Mouse (Mus musculus) urinary bladder, postnatal 36 days (tissue): Measurements from ENCODE around the gene Tacr1.

Experiments used
- DNase-seq, 2 experiments: peaks; one replicate each; pipeline ENCODE4 v3.0.0; 2022; ENCODE audit warnings: low spot score in 2 of 2, mixed read lengths in 1 of 2

Gene Tacr1

GRCm38 (mm10) chr6:82525107-82525867, 123.2 kb downstream of the Tacr1 start:
- DNase-seq = no peak

GRCm38 (mm10) chr6:82528631-82529030, 126.5 kb downstream of the Tacr1 start:
- no peak for DNase-seq

DNA sequence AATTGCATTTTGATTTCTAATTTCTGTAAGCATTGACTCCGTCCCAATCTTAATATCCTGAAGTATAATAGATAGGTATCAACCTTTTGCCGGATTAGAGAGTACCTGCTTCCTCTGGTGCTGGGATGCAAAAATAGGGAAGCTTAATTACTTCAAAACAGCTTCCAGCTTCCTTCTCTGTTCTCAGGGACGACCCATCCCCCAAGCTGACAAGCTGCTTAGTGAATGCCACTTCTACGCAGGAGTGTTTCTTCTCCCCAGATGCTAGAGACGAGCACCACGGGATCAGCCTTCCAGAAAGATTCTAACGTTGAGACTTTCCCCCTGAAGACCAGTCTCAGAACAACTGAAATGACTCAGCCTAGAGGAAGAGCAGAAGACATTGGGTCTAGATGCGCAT, 134.5 kb downstream of the Tacr1 start:
- no peak for DNase-seq

- no peak for DNase-seq
These were observed 147.1 kb downstream of the Tacr1 start for GRCm38 (mm10) chr6:82549270-82549669.

DNA sequence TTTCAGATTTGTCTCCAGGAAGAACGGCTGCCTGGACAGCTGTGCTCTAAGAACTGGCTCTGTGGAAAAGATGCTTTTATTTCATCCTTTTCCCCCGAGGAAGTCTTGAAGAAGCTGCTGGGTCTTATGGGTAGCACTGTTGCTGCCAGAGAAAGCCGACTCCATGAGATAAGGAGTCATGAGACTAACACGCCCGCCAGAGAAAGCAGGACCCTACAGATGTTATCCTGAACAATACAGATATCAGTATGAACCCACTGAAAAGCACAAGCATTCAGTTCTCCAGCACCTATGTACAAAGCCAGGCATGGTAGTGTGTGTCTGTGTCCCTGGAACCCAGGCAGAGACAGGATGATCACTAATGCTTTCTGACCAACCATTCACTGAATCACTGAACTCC, 173.3 kb downstream of the Tacr1 start:
- DNase-seq = no peak

GRCm38 (mm10) chr6:82585396-82585795, 183.3 kb downstream of the Tacr1 start:
- no peak for DNase-seq

GRCm38 (mm10) chr6:82589387-82589786, 187.3 kb downstream of the Tacr1 start:
- DNase-seq = no peak

GRCm38 (mm10) chr6:82595461-82596090, 193.4 kb downstream of the Tacr1 start:
- no peak for DNase-seq

DNA sequence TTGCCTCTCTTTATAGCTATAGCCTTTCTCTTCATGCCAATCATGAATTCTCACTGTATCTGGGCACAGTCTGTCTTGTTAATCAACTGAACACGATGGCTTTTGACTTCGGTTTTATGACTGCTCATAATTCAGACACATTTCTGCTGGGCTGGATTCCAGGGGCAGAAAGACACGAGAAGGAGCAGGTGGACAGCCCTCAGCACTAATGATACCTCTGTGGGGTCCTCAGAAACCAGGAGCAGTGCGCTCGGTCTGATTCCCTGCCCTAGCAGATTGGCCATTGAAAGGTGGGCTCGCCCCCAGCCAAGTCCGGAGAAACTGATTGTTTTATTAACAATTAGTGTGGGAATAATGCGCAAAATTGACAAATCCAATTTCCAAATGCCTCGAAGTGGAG, 201.1 kb downstream of the Tacr1 start:
- no peak for DNase-seq

DNA sequence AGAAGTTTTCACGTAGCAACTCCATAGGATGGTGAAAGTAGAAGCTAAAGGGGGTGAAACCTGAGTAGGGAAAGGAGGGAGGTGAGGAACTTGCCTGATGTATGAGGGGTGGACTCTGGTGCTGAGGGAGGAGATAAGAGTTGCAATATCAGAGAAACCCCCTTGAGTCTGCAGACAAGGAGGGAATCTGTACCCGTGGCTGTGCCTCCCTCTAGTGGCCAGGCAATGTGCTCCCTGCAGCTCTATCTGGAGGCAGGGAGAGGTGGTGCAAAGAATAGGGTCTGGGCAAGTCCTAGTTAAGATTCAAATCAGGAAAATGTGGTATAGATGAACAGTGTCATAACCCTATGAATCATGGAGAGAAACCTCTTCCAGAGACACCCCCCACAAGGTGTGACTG, 201.5 kb downstream of the Tacr1 start:
- DNase-seq = peak; percentile 11 to 17

- DNase-seq = no peak
These were observed 202.7 kb downstream of the Tacr1 start for GRCm38 (mm10) chr6:82604791-82605190.

DNA sequence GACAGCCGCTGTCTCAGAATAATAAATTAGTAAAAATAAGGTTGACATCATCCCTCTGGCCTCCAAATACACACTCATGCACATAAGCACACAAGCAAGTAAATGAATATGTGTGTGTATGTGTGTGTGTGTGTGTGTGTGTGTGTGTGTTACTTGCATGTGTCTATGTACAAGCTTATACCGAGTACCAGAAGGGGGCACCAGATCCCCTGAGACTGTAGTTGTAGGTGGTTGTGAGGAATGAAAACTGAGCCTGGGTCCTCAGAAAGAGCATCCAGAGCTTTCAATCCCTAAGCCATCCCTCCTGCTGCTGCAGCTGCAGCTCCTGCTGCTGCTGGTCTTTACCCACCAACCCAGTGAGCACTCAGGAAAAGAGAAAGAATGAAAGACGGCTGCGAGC, 206.6 kb downstream of the Tacr1 start:
- no peak for DNase-seq

DNA sequence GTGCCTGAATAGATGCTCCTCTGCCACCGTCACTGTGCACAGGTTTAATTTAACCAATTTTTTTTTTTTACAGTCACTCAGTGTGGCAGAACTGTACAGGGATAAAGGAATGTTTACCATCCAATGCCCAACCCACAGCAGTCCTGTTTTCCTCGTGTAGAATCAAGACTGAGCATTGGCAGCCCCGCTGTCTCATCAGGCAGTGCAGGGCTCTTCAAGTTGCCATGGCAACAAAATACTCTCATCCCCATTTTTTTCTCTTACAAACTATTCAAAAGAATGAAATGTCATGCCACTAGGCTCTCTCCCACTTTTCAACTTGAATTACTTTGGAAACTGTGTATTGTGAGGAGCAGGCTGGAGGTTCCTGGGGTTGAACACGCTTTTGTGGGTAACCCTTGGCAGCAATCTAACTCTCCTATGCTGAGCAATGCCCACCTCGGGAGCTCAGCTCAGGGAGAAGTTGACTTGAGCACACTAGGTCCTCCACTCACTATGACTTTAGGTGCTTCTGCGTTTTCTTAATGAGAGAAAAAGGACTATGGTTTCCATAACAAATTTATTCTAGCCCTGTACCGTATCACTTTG, 207.3 kb downstream of the Tacr1 start:
- DNase-seq = no peak
